Mouse (Mus musculus) embryonic fibroblast, embryonic 13.5 days (primary cell): ENCODE data around the gene Evx2. TPM values are rescaled to one million over a fixed set of nuclear protein-coding genes. Genes with fewer than 3 reads are reported as not detected.
A peak's percentile ranks its signal among the peaks of the same experiment; 100 is the strongest.

Source experiments
- H3K27ac ChIP-seq: 2 replicates; pipeline ENCODE4 v1.5.1; 2012; ENCODE audit warnings: low read length, control low read depth, inconsistent platforms; ENCODE audit not compliant: insufficient read depth
- H3K4me1 ChIP-seq: 2 replicates; pipeline ENCODE4 v1.6.1; 2011; ENCODE audit warnings: low read length; ENCODE audit not compliant: control insufficient read depth, insufficient read depth
- H3K4me3 ChIP-seq: 2 replicates; pipeline ENCODE4 v1.5.1; 2011; ENCODE audit warnings: mild to moderate bottlenecking, control low read depth, low read length; ENCODE audit not compliant: insufficient read depth
- CTCF ChIP-seq: IDR thresholded peaks from 2 replicates; pipeline ENCODE4 v1.5.1; 2011; ENCODE audit warnings: mild to moderate bottlenecking, control low read depth, low read length, moderate library complexity, borderline replicate concordance; ENCODE audit not compliant: insufficient read depth
- POLR2A ChIP-seq: IDR thresholded peaks from 2 replicates; pipeline ENCODE4 v1.6.1; 2011; ENCODE audit warnings: low read depth, mild to moderate bottlenecking, control low read depth, low read length, moderate library complexity
- polyA plus RNA-seq: library from polyadenylated mRNA; stranded (reverse); fragments of >200 nt; gene quantifications from 2 replicates; pipeline ENCODE4 v1.2.4, GENCODE M21; 2011; ENCODE audit warnings: low read depth; ENCODE audit not compliant: missing spikeins, insufficient read length

Gene Evx2
- polyA plus RNA-seq, 1 experiment = 0.74 TPM

- TF ChIP-seq POLR2A (no peak), CTCF (no peak)
- no peak overlapping the region for H3K27ac ChIP-seq
- H3K4me1 ChIP-seq = no peaks in the 10 kb centered on the region
- H3K4me3 ChIP-seq = no peak overlapping the region
Measured at GRCm38 (mm10) chr2:74673835-74674425, 14.6 kb upstream of the Evx2 start.

DNA sequence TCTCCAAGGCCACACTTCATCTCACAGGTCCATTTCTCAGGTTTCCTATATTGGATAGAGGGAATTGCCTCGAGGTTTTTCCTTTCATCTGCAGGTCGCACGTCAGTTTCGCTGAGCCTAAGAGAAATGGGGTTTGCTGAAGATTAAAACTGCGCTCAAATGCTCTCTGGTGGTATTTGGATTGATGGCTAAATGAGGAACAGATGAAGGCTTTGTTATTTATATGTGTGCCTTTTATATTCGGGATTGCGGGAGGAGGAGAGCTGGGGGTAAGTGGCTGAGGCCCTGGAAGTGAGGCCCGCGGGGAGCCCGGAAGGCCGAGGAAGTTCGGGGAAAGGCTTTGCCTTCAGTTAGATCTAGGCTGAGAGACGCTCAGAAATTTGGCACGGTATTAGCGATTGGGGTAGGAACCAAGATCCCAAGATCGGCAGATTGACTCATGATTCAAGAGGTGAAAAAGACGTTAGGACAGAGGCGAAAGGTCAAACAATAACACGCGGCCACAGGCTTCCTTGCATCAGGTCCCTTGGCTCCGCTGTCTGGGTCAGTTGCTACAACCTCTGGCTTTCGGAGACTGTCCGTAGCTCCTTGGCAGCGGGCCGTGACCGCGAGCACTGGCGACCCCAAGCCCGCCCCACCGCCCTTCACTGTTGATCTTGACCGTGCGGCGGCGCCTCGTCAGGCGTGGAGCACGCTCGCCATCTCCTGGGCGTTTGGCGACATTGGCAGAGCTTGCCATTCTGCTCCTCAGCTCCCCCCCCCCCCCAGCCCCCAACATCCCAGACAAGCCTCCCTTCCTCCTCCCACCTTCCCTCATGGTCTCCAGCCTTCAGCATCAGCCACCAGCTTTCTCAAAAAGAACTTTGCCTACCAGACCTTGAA lies 13.4 kb upstream of the Evx2 start:
- TF ChIP-seq CTCF (peak; percentile 91), POLR2A (no peak)
- H3K4me1 ChIP-seq = no peaks in the 10 kb centered on the region
- H3K4me3 ChIP-seq = peak overlapping the region; percentile 18; the same call in 1 of the 2 replicates
- 0 out of 2 replicates have a peak overlapping the region, but pooled peaks have one; percentile 4 for H3K27ac ChIP-seq

- H3K4me1 ChIP-seq = no peaks in the 10 kb centered on the region
- TF ChIP-seq POLR2A = no peak
- no peak for TF ChIP-seq CTCF
- H3K27ac ChIP-seq = no peak overlapping the region
- no peak overlapping the region for H3K4me3 ChIP-seq
Measured at GRCm38 (mm10) chr2:74671847-74672246, 12.5 kb upstream of the Evx2 start.

DNA sequence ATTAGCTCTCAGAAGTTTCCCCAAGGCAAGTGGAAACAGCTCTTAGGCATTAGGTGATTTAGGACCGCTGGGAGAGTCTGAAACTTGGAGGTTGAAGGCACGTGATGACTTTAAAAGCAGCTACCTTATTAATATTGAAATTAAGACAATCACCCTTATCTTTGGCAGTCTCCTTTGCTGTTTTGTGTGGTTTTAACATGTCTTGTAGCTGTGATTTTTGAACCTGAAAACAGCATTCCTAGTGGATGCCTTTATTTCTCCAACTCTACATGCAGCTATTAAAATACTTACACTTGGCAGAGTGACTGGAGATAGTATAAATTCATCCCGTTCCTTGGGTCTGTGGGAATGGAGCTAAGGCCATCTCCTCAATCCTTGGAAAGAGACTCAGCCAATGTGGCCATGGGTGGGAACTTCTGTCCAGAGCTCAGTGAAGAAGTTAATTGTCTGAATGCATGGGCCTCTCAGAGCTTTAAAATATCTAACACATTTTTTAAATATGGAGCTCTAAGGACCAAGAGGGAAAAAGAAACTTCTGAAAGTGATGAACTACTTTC lies 11.4 kb upstream of the Evx2 start:
- Histone ChIP-seq H3K4me3 (peak overlapping the region; percentile 9), H3K4me1 (no peaks in the 10 kb centered on the region), H3K27ac (no peak overlapping the region)
- no peak for TF ChIP-seq CTCF
- TF ChIP-seq POLR2A = no peak

- Histone ChIP-seq H3K27ac (no peak overlapping the region), H3K4me3 (peak overlapping the region; percentile 35), H3K4me1 (no peaks in the 10 kb centered on the region)
- TF ChIP-seq CTCF (no peak), POLR2A (no peak)
Measured at GRCm38 (mm10) chr2:74669650-74670235, 10.4 kb upstream of the Evx2 start.

DNA sequence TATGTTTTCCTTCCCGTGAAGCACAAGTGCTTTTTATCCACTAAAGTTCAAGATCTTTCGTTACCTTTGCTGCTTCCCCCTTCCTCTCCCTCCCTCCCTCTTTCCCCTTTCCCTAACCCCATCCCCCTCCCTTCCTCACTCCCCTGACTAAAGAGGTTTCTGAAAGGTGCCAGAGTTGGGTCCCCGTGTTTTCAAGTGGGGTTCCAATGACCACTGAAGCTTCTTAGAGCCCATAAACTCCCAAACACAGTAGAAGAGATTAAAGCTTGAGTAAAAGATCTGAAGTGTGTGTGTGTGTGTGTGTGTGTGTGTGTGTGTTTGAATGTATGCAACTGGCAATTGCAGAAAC lies 9.8 kb upstream of the Evx2 start:
- no peak overlapping the region for H3K27ac ChIP-seq
- H3K4me1 ChIP-seq = no peaks in the 10 kb centered on the region
- peak overlapping the region; percentile 12 for H3K4me3 ChIP-seq
- no peak for TF ChIP-seq CTCF
- TF ChIP-seq POLR2A = no peak

DNA sequence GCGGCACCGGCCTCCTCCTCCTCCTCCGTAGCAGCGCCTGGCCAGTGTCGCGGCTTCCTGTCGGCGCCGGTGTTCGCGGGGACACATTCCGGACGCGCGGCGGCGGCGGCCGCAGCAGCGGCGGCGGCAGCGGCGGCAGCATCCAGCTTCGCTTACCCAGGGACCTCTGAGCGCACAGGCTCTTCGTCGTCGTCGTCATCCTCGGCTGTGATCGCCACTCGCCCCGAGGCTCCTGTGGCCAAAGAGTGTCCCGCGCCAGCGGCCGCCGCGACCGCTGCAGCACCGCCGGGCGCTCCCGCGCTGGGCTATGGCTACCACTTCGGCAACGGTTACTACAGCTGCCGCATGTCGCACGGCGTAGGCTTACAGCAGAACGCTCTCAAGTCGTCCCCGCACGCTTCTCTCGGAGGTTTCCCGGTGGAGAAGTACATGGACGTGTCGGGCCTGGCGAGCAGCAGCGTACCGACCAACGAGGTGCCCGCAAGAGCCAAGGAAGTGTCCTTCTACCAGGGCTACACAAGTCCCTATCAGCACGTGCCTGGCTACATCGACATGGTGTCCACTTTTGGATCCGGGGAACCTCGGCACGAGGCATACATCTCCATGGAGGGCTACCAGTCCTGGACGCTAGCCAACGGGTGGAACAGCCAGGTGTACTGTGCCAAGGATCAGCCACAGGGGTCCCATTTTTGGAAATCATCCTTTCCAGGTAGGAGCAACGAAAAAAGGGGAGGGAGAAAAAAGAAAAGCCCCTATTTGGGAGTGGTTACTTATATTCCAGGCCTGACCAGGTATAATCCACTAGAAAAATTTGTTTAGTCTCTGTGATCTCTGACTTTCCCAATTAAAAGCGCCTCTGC lies 9.2 kb upstream of the Evx2 start:
- TF ChIP-seq CTCF = no peak
- no peak for TF ChIP-seq POLR2A
- H3K4me3 ChIP-seq = peak overlapping the region; percentile 12
- no peak overlapping the region for H3K27ac ChIP-seq
- H3K4me1 ChIP-seq = no peaks in the 10 kb centered on the region

DNA sequence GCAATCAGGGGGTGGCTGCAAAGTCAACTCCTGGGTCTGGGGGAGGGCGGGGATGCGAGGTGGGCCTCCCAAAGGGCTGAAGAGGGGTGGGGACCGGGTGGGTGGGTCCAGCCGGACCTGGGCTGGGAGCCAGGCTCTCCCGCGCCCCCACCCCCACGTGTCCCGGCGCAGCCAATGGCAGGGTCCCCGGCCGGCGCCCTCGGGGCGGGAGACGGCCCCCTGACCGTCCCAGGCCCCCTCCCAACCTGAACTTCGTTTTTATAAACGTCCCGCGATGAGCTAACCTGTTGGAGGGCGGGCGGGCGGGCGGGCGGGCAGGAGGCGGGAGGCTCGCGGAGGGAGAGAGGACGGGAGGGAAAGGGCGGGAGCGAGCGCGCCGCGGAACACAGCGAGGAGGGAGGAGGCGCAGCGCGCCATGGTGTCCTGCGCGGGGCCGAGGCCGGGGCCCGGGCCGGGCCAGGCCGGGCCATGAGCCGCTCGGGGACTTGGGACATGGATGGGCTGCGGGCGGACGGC lies 8.5 kb upstream of the Evx2 start, which contains the start of gene Hoxd13:
Gene Hoxd13 (plus strand): TSS at position 469 of the 516 bp plus-strand sequence.
- TF ChIP-seq POLR2A (peak; percentile 46; the same call in 1 of the 2 replicates), CTCF (no peak)
- H3K4me1 ChIP-seq = no peaks in the 10 kb centered on the region
- H3K27ac ChIP-seq = peak within 1 kb of the TSS; percentile 82
- H3K4me3 ChIP-seq = peak within 1 kb of the TSS; percentile 12

DNA sequence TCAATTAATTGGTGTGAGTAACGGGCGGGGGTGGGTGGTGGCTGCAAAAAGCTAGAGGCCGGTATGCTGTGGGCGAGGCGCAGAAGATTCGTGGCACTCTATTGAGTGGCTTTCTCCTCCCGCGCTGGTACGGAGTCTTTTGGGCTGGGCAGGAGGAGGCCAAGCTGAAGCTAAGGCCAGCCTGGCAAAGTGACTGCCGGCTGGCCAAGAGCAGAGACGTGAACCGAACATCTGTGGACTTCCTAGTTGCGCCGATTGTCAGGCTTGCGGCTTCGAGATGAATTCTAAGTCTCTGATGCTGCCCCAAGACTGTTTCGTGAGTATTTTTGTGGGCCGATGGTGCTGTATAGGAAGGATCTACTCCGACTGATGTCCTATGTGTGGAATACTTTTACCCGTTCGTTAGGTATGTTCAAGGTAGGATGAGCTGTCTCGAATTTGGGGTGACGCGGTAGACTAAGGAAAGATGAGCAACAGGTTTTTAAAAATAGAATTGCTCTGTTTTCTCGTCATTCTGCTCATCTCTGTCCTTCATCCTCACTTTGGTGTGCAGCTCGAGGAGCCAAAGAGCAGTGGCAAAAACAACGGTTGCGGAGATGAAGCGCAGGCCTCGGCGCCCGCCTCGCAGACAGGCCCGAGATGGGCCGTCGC lies 8.0 kb upstream of the Evx2 start:
- TF ChIP-seq POLR2A = peak; percentile 46
- TF ChIP-seq CTCF = no peak
- H3K4me1 ChIP-seq = no peaks in the 10 kb centered on the region
- H3K4me3 ChIP-seq = peak overlapping the region; percentile 4; the same call in 1 of the 2 replicates
- H3K27ac ChIP-seq = peak overlapping the region; percentile 82
